Mouse (Mus musculus): ENCODE measurements at regions not wholly inside any gene's neighbourhood (a gene's known extent, or its start where the extent isn't known, plus 50 kb on each side); places are given as distances from the start of the nearest gene placed in this dataset.

GRCm38 (mm10) chr4:109582523-109582922 is 51.4 kb upstream of the 4930522H14Rik start:
- TF ChIP-seq POLR2A (IDR thresholded peaks at IDR 0.05; ENCODE audit: extremely low read depth, insufficient read depth, low read length): no peak
- TF ChIP-seq CTCF (IDR thresholded peaks at IDR 0.05; ENCODE audit: low read depth, low read length): no peak
